Mouse (Mus musculus) thymus, adult 2 months (tissue): ENCODE results near the gene H2-Ob. TPM values are rescaled to one million over a fixed set of nuclear protein-coding genes. Genes with fewer than 3 reads are reported as not detected.

Experiments
- DNase-seq: peaks from one replicate; pipeline ENCODE4 v3.0.0; 2021
- H3K27ac ChIP-seq: fragments of 200-500 bp; 2 replicates; pipeline ENCODE4 v1.5.1; 2012; ENCODE audit warnings: low read length, control low read depth; ENCODE audit not compliant: control insufficient read depth, insufficient read depth
- H3K27me3 ChIP-seq: fragments of 200-500 bp; 2 replicates; pipeline ENCODE4 v1.6.1; 2012; ENCODE audit warnings: mild to moderate bottlenecking, low read length, moderate library complexity, mixed read lengths; ENCODE audit not compliant: control insufficient read depth, insufficient read depth
- H3K36me3 ChIP-seq: fragments of 200-500 bp; 2 replicates; pipeline ENCODE4 v1.6.1; 2012; ENCODE audit warnings: mild to moderate bottlenecking, low read length, moderate library complexity; ENCODE audit not compliant: control insufficient read depth, insufficient read depth
- H3K4me1 ChIP-seq: fragments of 200-500 bp; replicated peaks from 2 replicates; pipeline ENCODE4 v1.6.1; 2012; ENCODE audit warnings: low read length; ENCODE audit not compliant: control insufficient read depth, insufficient read depth
- H3K4me3 ChIP-seq: fragments of 200-500 bp; 2 replicates; pipeline ENCODE4 v1.5.1; 2012; ENCODE audit warnings: mild to moderate bottlenecking, low read length, control low read depth, moderate library complexity; ENCODE audit not compliant: control insufficient read depth, insufficient read depth
- CTCF ChIP-seq: fragments of 200-500 bp; IDR thresholded peaks from 2 replicates; pipeline ENCODE4 v1.5.1; 2012; ENCODE audit warnings: mild to moderate bottlenecking, control low read depth, low read length, moderate library complexity, borderline replicate concordance; ENCODE audit not compliant: control insufficient read depth, poor library complexity, insufficient read depth; ENCODE audit errors: extremely low read depth
- POLR2A ChIP-seq: fragments of 200-500 bp; IDR thresholded peaks from 2 replicates; pipeline ENCODE4 v1.6.1; 2012; ENCODE audit warnings: mild to moderate bottlenecking, low read length, control low read depth, moderate library complexity; ENCODE audit not compliant: control insufficient read depth, poor library complexity, insufficient read depth; ENCODE audit errors: extremely low read depth
- WGBS: fragments of 180-500 bp; shearing (Covaris S2); methylation state at CpG from one replicate; pipeline ENCODE4 v1.1.7; 2018; 5-methylcytosine and 5-hydroxymethylcytosine counted together
- polyA plus RNA-seq: library from polyadenylated mRNA; depleted of rRNA; stranded (reverse); fragments of >200 nt; gene quantifications from 2 replicates; pipeline ENCODE4 v1.2.3, GENCODE M21; 2012

The H2-Ob gene
- polyA plus RNA-seq, 1 experiment, result 37.5 TPM

GRCm38 (mm10) chr17:34268748-34269147 lies 30.0 kb downstream of the H2-Ob start:
- peaks cover 9% of the 10 kb centered on the region for H3K4me1 ChIP-seq
- DNase-seq, result no peak
- TF ChIP-seq CTCF (no peak), POLR2A (no peak)
- H3K4me3 ChIP-seq, result no peak overlapping the region
- 85% methylated on average over 2 of the region's 2 CpGs for WGBS
- no peak overlapping the region for H3K27ac ChIP-seq
- peaks cover 4% of the 10 kb centered on the region; the same call in 1 of the 2 replicates for H3K27me3 ChIP-seq
- H3K36me3 ChIP-seq, result no peaks in the 10 kb centered on the region

GRCm38 (mm10) chr17:34269817-34270216 lies 31.1 kb downstream of the H2-Ob start:
- Histone ChIP-seq H3K36me3 (no peaks in the 10 kb centered on the region), H3K4me1 (peaks cover 5% of the 10 kb centered on the region), H3K4me3 (no peak overlapping the region), H3K27ac (no peak overlapping the region), H3K27me3 (peaks cover 4% of the 10 kb centered on the region; the same call in 1 of the 2 replicates)
- no peak for TF ChIP-seq POLR2A
- no peak for TF ChIP-seq CTCF
- WGBS, result 96% methylated on average over 4 of the region's 4 CpGs
- no peak for DNase-seq

GRCm38 (mm10) chr17:34270230-34270629 lies 31.5 kb downstream of the H2-Ob start:
- TF ChIP-seq CTCF (no peak), POLR2A (no peak)
- WGBS, result 92% methylated on average over 2 of the region's 2 CpGs
- peaks cover under 1% of the 10 kb centered on the region for H3K4me1 ChIP-seq

GRCm38 (mm10) chr17:34270940-34271339 lies 32.2 kb downstream of the H2-Ob start:
- Histone ChIP-seq H3K27ac (no peak overlapping the region), H3K4me1 (no peaks in the 10 kb centered on the region), H3K4me3 (no peak overlapping the region), H3K27me3 (no peaks in the 10 kb centered on the region), H3K36me3 (no peaks in the 10 kb centered on the region)
- no peak for DNase-seq
- WGBS, result 90% methylated on average over 2 of the region's 2 CpGs
- TF ChIP-seq POLR2A, result no peak
- no peak for TF ChIP-seq CTCF

More at GRCm38 (mm10) chr17:34270230-34270629, 31.5 kb downstream of the H2-Ob start:
- no peak overlapping the region for H3K4me3 ChIP-seq
- peaks cover 1% of the 10 kb centered on the region; the same call in 1 of the 2 replicates for H3K27me3 ChIP-seq
- no peak for DNase-seq
- H3K36me3 ChIP-seq, result no peaks in the 10 kb centered on the region
- H3K27ac ChIP-seq, result no peak overlapping the region

- DNase-seq, result no peak
- no peak for TF ChIP-seq CTCF
- no peak for TF ChIP-seq POLR2A
- Histone ChIP-seq H3K27ac (no peak overlapping the region), H3K36me3 (no peaks in the 10 kb centered on the region), H3K4me3 (no peak overlapping the region), H3K27me3 (no peaks in the 10 kb centered on the region), H3K4me1 (no peaks in the 10 kb centered on the region)
- WGBS, result 100% methylated on average over 1 of the region's 1 CpGs
Observed at GRCm38 (mm10) chr17:34272102-34272501, 33.4 kb downstream of the H2-Ob start.

- Histone ChIP-seq H3K27ac (no peak overlapping the region), H3K27me3 (no peaks in the 10 kb centered on the region), H3K4me1 (no peaks in the 10 kb centered on the region), H3K4me3 (no peak overlapping the region), H3K36me3 (no peaks in the 10 kb centered on the region)
- no peak for TF ChIP-seq CTCF
- TF ChIP-seq POLR2A, result no peak
- DNase-seq, result no peak
- 91% methylated on average over 1 of the region's 1 CpGs for WGBS
Observed at GRCm38 (mm10) chr17:34280499-34281038, 41.9 kb downstream of the H2-Ob start.

GRCm38 (mm10) chr17:34281836-34282235 lies 43.1 kb downstream of the H2-Ob start:
- 76% methylated on average over 1 of the region's 1 CpGs for WGBS
- H3K27ac ChIP-seq, result no peak overlapping the region
- no peaks in the 10 kb centered on the region for H3K4me1 ChIP-seq
- no peaks in the 10 kb centered on the region for H3K27me3 ChIP-seq
- no peak overlapping the region for H3K4me3 ChIP-seq
- no peak for DNase-seq
- no peak for TF ChIP-seq CTCF
- TF ChIP-seq POLR2A, result no peak
- no peaks in the 10 kb centered on the region for H3K36me3 ChIP-seq

GRCm38 (mm10) chr17:34285371-34285770 lies 46.7 kb downstream of the H2-Ob start:
- TF ChIP-seq CTCF (no peak), POLR2A (no peak)
- Histone ChIP-seq H3K4me1 (no peaks in the 10 kb centered on the region), H3K27me3 (no peaks in the 10 kb centered on the region), H3K27ac (no peak overlapping the region), H3K4me3 (no peak overlapping the region), H3K36me3 (no peaks in the 10 kb centered on the region)
- no peak for DNase-seq
- 90% methylated on average over 4 of the region's 4 CpGs for WGBS
